Mouse (Mus musculus): ENCODE measurements around the gene Ccdc24. TPM values are rescaled to one million over a fixed set of nuclear protein-coding genes. Genes with fewer than 3 reads are reported as not detected.

The Ccdc24 gene
- polyA plus RNA-seq, 1 experiment from 2014 or later: 1.7 TPM

DNA sequence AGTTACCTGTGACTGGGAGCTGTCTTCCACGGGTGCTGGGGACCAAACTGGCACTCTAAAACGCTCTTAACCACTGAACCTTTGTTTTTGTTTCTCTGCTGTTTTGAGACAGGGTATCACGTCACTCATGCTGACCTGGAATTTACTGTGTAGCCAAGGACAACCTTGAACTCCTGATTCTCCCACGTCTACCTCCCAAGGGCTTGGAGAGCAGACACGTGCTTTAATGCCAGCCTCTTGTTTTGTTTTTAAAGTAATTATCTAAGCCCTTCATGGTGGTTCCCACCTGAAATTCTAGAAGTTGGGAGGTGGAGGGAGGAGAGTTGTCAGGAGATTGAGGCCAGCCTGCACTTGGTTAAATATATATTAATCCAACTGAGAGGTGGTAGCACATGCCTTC lies 55.6 kb downstream of the Ccdc24 start:
- Histone ChIP-seq H3K4me2 (no peak overlapping the region), H3K9ac (no peak overlapping the region), H3K9me3 (replicated peaks) (peaks cover 4% of the 10 kb centered on the region; the same call in 1 of the 2 replicates), H3K27ac (no peak overlapping the region), H3K27me3 (replicated peaks) (peaks cover 19% of the 10 kb centered on the region; the same call in 1 of the 2 replicates), H3K4me3 (no peak overlapping the region), H3K4me1 (0 out of 2 replicates have a peak, but pooled peaks cover 3% of the 10 kb centered on the region), H3K36me3 (no peaks in the 10 kb centered on the region)
- ATAC-seq: no peak
- 63% methylated on average over 5 of the region's 5 CpGs for WGBS (ENCODE audit: insufficient replicate concordance)

Other genes with a start within 250 kb of the Ccdc24 start
- 30.4 and 31.1 TPM in 2 replicates for gene Dmap1, start 190.3 kb downstream of the Ccdc24 start, polyA plus RNA-seq (2016; fragmentation: Nextera tagmentation; extraction: Ambion mirVana)
- gene Gm12845, start 148.1 kb downstream of the Ccdc24 start, polyA plus RNA-seq (2016; fragmentation: Nextera tagmentation; extraction: Ambion mirVana): not detected in 2 replicates
- not detected in 2 replicates for gene Klf17, start 106.9 kb downstream of the Ccdc24 start, polyA plus RNA-seq (2016; fragmentation: Nextera tagmentation; extraction: Ambion mirVana)
- gene Slc6a9, start 38.1 kb downstream of the Ccdc24 start, polyA plus RNA-seq (2016; fragmentation: Nextera tagmentation; extraction: Ambion mirVana): 52.8 and 57.8 TPM in 2 replicates
- 5.2 and 5.7 TPM in 2 replicates for gene B4galt2, start 10.9 kb upstream of the Ccdc24 start, polyA plus RNA-seq (2016; fragmentation: Nextera tagmentation; extraction: Ambion mirVana)
- gene Atp6v0b, start 14.8 kb upstream of the Ccdc24 start, polyA plus RNA-seq (2016; fragmentation: Nextera tagmentation; extraction: Ambion mirVana): 180 and 198 TPM in 2 replicates
- 15.5 and 15.8 TPM in 2 replicates for gene Dph2, start 19.5 kb upstream of the Ccdc24 start, polyA plus RNA-seq (2016; fragmentation: Nextera tagmentation; extraction: Ambion mirVana)
- gene Ipo13, start 42.4 kb upstream of the Ccdc24 start, polyA plus RNA-seq (2016; fragmentation: Nextera tagmentation; extraction: Ambion mirVana): 35.6 and 36.2 TPM in 2 replicates
- gene Artn, start 57.2 kb upstream of the Ccdc24 start, polyA plus RNA-seq (2016; fragmentation: Nextera tagmentation; extraction: Ambion mirVana): 2.8 and 3.2 TPM in 2 replicates

Measured in liver, embryonic 12.5 days (tissue).